Mouse (Mus musculus): ENCODE measurements around the gene Kcnh5. TPM values are rescaled to one million over a fixed set of nuclear protein-coding genes. Genes with fewer than 3 reads are reported as not detected.

Gene Kcnh5
- polyA plus RNA-seq, 1 experiment from 2014 or later, result not detected

GRCm38 (mm10) chr12:75077175-75077574 is 100.0 kb downstream of the Kcnh5 start:
- Histone ChIP-seq H3K27ac (ENCODE audit: low read depth) (no peak overlapping the region), H3K9me3 (ENCODE audit: low read length) (no peaks in the 10 kb centered on the region), H3K9ac (replicated peaks) (no peak overlapping the region), H3K36me3 (replicated peaks; ENCODE audit: insufficient read depth, low read length) (no peaks in the 10 kb centered on the region), H3K27me3 (ENCODE audit: insufficient read depth, low read length) (no peaks in the 10 kb centered on the region), H3K4me1 (ENCODE audit: insufficient read depth) (no peaks in the 10 kb centered on the region), H3K4me3 (ENCODE audit: low read depth, low read length) (no peak overlapping the region), H3K4me2 (ENCODE audit: low read depth, low read length) (no peak overlapping the region)
- ATAC-seq (no peak), DNase-seq (no peak)
- no peak for TF ChIP-seq CTCF (IDR thresholded peaks at IDR 0.05; ENCODE audit: low read depth)
- TF ChIP-seq EP300 (IDR thresholded peaks at IDR 0.05; ENCODE audit: low read depth), result no peak
- WGBS (ENCODE audit: insufficient replicate concordance), result 50% methylated on average over 5 of the region's 5 CpGs

GRCm38 (mm10) chr12:75071043-75071442 is 106.1 kb downstream of the Kcnh5 start:
- H3K4me1 ChIP-seq (ENCODE audit: insufficient read depth), result no peaks in the 10 kb centered on the region
- H3K9ac ChIP-seq (replicated peaks), result no peak overlapping the region
- WGBS (ENCODE audit: insufficient replicate concordance), result 89% methylated on average over 2 of the region's 2 CpGs
- H3K27me3 ChIP-seq (ENCODE audit: insufficient read depth, low read length), result no peaks in the 10 kb centered on the region
- H3K4me3 ChIP-seq (ENCODE audit: low read depth, low read length), result no peak overlapping the region
- H3K4me2 ChIP-seq (ENCODE audit: low read depth, low read length), result no peak overlapping the region
- TF ChIP-seq EP300 (IDR thresholded peaks at IDR 0.05; ENCODE audit: low read depth) (no peak), CTCF (IDR thresholded peaks at IDR 0.05; ENCODE audit: low read depth) (no peak)
- DNase-seq (no peak), ATAC-seq (no peak)
- H3K36me3 ChIP-seq (replicated peaks; ENCODE audit: insufficient read depth, low read length), result no peaks in the 10 kb centered on the region
- no peaks in the 10 kb centered on the region for H3K9me3 ChIP-seq (ENCODE audit: low read length)
- no peak overlapping the region for H3K27ac ChIP-seq (ENCODE audit: low read depth)

- ATAC-seq, result no peak
- H3K4me1 ChIP-seq (ENCODE audit: insufficient read depth), result no peaks in the 10 kb centered on the region
- TF ChIP-seq EP300 (IDR thresholded peaks at IDR 0.05; ENCODE audit: low read depth) (no peak), CTCF (IDR thresholded peaks at IDR 0.05; ENCODE audit: low read depth) (no peak)
- no peak overlapping the region for H3K4me2 ChIP-seq (ENCODE audit: low read depth, low read length)
- H3K36me3 ChIP-seq (replicated peaks; ENCODE audit: insufficient read depth, low read length), result no peaks in the 10 kb centered on the region
- DNase-seq, result no peak
- H3K27me3 ChIP-seq (ENCODE audit: insufficient read depth, low read length), result no peaks in the 10 kb centered on the region
- H3K9ac ChIP-seq (replicated peaks), result no peak overlapping the region
- no peaks in the 10 kb centered on the region for H3K9me3 ChIP-seq (ENCODE audit: low read length)
- no peak overlapping the region for H3K27ac ChIP-seq (ENCODE audit: low read depth)
- no peak overlapping the region for H3K4me3 ChIP-seq (ENCODE audit: low read depth, low read length)
These were observed 114.6 kb downstream of the Kcnh5 start for GRCm38 (mm10) chr12:75062571-75062970.

- no peak for ATAC-seq
- Histone ChIP-seq H3K36me3 (replicated peaks; ENCODE audit: insufficient read depth, low read length) (no peaks in the 10 kb centered on the region), H3K9ac (replicated peaks) (no peak overlapping the region), H3K4me1 (ENCODE audit: insufficient read depth) (no peaks in the 10 kb centered on the region), H3K4me3 (ENCODE audit: low read depth, low read length) (no peak overlapping the region), H3K27ac (ENCODE audit: low read depth) (no peak overlapping the region), H3K9me3 (ENCODE audit: low read length) (no peaks in the 10 kb centered on the region), H3K4me2 (ENCODE audit: low read depth, low read length) (no peak overlapping the region), H3K27me3 (ENCODE audit: insufficient read depth, low read length) (no peaks in the 10 kb centered on the region)
- no peak for DNase-seq
- no peak for TF ChIP-seq CTCF (IDR thresholded peaks at IDR 0.05; ENCODE audit: low read depth)
- TF ChIP-seq EP300 (IDR thresholded peaks at IDR 0.05; ENCODE audit: low read depth), result no peak
- 68% methylated on average over 4 of the region's 4 CpGs for WGBS (ENCODE audit: insufficient replicate concordance)
These were observed 115.4 kb downstream of the Kcnh5 start for GRCm38 (mm10) chr12:75061731-75062130.

GRCm38 (mm10) chr12:75053731-75054130 is 123.4 kb downstream of the Kcnh5 start:
- Histone ChIP-seq H3K9me3 (ENCODE audit: low read length) (no peaks in the 10 kb centered on the region), H3K4me1 (ENCODE audit: insufficient read depth) (no peaks in the 10 kb centered on the region), H3K4me3 (ENCODE audit: low read depth, low read length) (no peak overlapping the region), H3K27me3 (ENCODE audit: insufficient read depth, low read length) (no peaks in the 10 kb centered on the region), H3K27ac (ENCODE audit: low read depth) (no peak overlapping the region), H3K4me2 (ENCODE audit: low read depth, low read length) (no peak overlapping the region), H3K9ac (replicated peaks) (no peak overlapping the region), H3K36me3 (replicated peaks; ENCODE audit: insufficient read depth, low read length) (no peaks in the 10 kb centered on the region)
- no peak for ATAC-seq
- WGBS (ENCODE audit: insufficient replicate concordance), result 44% methylated on average over 1 of the region's 1 CpGs
- DNase-seq, result no peak
- TF ChIP-seq CTCF (IDR thresholded peaks at IDR 0.05; ENCODE audit: low read depth) (no peak), EP300 (IDR thresholded peaks at IDR 0.05; ENCODE audit: low read depth) (no peak)

GRCm38 (mm10) chr12:75036694-75037093 is 140.4 kb downstream of the Kcnh5 start:
- no peak overlapping the region for H3K9ac ChIP-seq (replicated peaks)
- DNase-seq, result no peak
- no peaks in the 10 kb centered on the region for H3K4me1 ChIP-seq (ENCODE audit: insufficient read depth)
- H3K27me3 ChIP-seq (ENCODE audit: insufficient read depth, low read length), result no peaks in the 10 kb centered on the region
- no peak overlapping the region for H3K4me2 ChIP-seq (ENCODE audit: low read depth, low read length)
- no peak overlapping the region for H3K27ac ChIP-seq (ENCODE audit: low read depth)
- WGBS (ENCODE audit: insufficient replicate concordance), result 70% methylated on average over 5 of the region's 5 CpGs
- H3K9me3 ChIP-seq (ENCODE audit: low read length), result no peaks in the 10 kb centered on the region
- H3K4me3 ChIP-seq (ENCODE audit: low read depth, low read length), result no peak overlapping the region
- ATAC-seq, result no peak
- H3K36me3 ChIP-seq (replicated peaks; ENCODE audit: insufficient read depth, low read length), result no peaks in the 10 kb centered on the region
- TF ChIP-seq CTCF (IDR thresholded peaks at IDR 0.05; ENCODE audit: low read depth) (no peak), EP300 (IDR thresholded peaks at IDR 0.05; ENCODE audit: low read depth) (no peak)
